Mouse (Mus musculus) lung, embryonic 14.5 days (tissue): ENCODE data around the gene Itgb3. TPM values are rescaled to one million over a fixed set of nuclear protein-coding genes. Genes with fewer than 3 reads are reported as not detected.
"Not testable (repeated sequence)": the region's sequence is repeated elsewhere in the genome, so short reads cannot be mapped to it uniquely, and the experiment has no call there.

ENCODE experiments used
- ATAC-seq: fragments of 200-750 bp; cut with Nextera tagmentation; 2 replicates; pipeline ENCODE4 v1.8.0; 2017; ENCODE audit warnings: mild to moderate bottlenecking, moderate TSS enrichment, moderate library complexity; ENCODE audit not compliant: insufficient read depth
- DNase-seq: peaks from one replicate; pipeline ENCODE4 v3.0.0-alpha.2; 2015
- H3K27ac ChIP-seq: fragments of 300-500 bp; sonication (generic); 2 replicates; pipeline ENCODE4 v1.5.1; 2014; ENCODE audit warnings: low read depth, mild to moderate bottlenecking, moderate library complexity
- H3K27me3 ChIP-seq: fragments of 300-500 bp; sonication (generic); 2 replicates; pipeline ENCODE4 v1.6.1; 2014; ENCODE audit warnings: low read length, control low read depth; ENCODE audit not compliant: insufficient read depth
- H3K36me3 ChIP-seq: fragments of 300-500 bp; sonication (generic); 2 replicates; pipeline ENCODE4 v1.6.1; 2014; ENCODE audit warnings: control low read depth; ENCODE audit not compliant: insufficient read depth
- H3K4me1 ChIP-seq: fragments of 300-500 bp; sonication (generic); 2 replicates; pipeline ENCODE4 v1.6.1; 2014; ENCODE audit warnings: antibody characterized with exemption, control low read depth; ENCODE audit not compliant: insufficient read depth
- H3K4me2 ChIP-seq: fragments of 300-500 bp; sonication (generic); 2 replicates; pipeline ENCODE4 v1.6.1; 2014; ENCODE audit warnings: mild to moderate bottlenecking
- H3K4me3 ChIP-seq: fragments of 300-500 bp; sonication (generic); 2 replicates; pipeline ENCODE4 v1.5.1; 2014; ENCODE audit warnings: low read depth, low read length
- H3K9ac ChIP-seq: fragments of 300-500 bp; sonication (generic); 2 replicates; pipeline ENCODE4 v1.6.1; 2014
- H3K9me3 ChIP-seq: fragments of 300-500 bp; sonication (generic); 2 replicates; pipeline ENCODE4 v1.6.1; 2016; ENCODE audit warnings: low read depth, low read length, control low read depth
- CTCF ChIP-seq: IDR thresholded peaks from 2 replicates; pipeline ENCODE4 v1.5.1; 2016; ENCODE audit warnings: antibody characterized with exemption, low read depth
- WGBS: fragments of 180-500 bp; shearing (Covaris S2); extraction: QIAGEN DNeasy Blood & Tissue Kit; methylation state at CpG from one replicate; pipeline ENCODE4 v1.1.7; 2014; 5-methylcytosine and 5-hydroxymethylcytosine counted together
- polyA plus RNA-seq: library from polyadenylated mRNA; unstranded; fragments of >200 nt; fragmentation: Nextera tagmentation; extraction: Ambion mirVana; gene quantifications from 2 replicates; pipeline ENCODE4 v1.2.1, GENCODE M21; 2014

Gene Itgb3
- polyA plus RNA-seq, 1 experiment from 2014 or later, result 2.1 TPM

DNA sequence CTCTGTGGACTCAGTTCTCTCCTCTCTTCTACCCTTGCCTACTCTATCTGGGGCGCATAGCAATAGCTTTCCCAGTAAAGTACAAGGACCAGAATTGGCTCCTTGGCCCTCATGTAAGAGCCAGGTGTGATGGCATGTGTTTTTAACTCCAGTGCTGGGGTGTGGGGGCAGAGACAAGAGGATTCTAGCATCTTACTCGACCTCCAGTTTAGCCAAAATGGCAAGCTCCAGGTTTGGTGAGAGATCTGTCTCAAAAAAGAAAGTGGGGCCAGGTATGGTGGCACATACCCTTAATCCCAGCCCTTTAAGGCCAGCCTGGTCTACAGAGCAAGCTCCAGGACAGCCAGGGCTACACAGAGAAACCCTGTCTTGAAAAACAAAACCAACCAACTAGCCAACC is 41.0 kb upstream of the Itgb3 start:
- 77% methylated on average over 2 of the region's 2 CpGs for WGBS
- no peak for TF ChIP-seq CTCF
- Histone ChIP-seq H3K9me3 (no peaks in the 10 kb centered on the region), H3K4me2 (no peak overlapping the region), H3K4me1 (peaks cover under 1% of the 10 kb centered on the region; the same call in 1 of the 2 replicates), H3K27ac (no peak overlapping the region), H3K36me3 (no peaks in the 10 kb centered on the region), H3K9ac (no peak overlapping the region), H3K27me3 (no peaks in the 10 kb centered on the region), H3K4me3 (no peak overlapping the region)
- no peak for DNase-seq
- ATAC-seq, result no peak

DNA sequence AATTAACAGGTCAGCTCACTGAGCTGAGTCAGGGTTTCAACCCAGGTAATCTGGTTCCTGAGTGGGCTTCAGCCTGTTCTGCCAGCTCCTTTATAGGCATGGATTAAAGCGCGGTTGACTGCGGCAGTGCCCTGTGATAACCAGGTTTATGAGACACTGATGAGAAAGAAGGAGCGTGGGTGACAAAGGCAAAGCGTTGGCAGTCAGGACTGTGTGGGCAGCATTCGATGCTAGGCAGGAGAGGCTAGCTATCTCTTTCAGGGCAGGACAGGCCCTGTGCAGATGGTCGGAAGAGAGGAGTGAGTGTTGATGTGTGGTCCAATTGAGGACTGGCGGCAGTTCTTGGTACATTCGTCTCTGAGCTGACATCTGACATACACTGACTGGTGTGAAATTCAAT is 40.1 kb upstream of the Itgb3 start:
- Histone ChIP-seq H3K27me3 (no peaks in the 10 kb centered on the region), H3K36me3 (no peaks in the 10 kb centered on the region), H3K9me3 (no peaks in the 10 kb centered on the region), H3K27ac (no peak overlapping the region), H3K4me3 (no peak overlapping the region), H3K4me2 (no peak overlapping the region), H3K4me1 (peaks cover 8% of the 10 kb centered on the region; the same call in 1 of the 2 replicates), H3K9ac (no peak overlapping the region)
- DNase-seq, result no peak
- ATAC-seq, result no peak
- WGBS, result 60% methylated on average over 9 of the region's 9 CpGs
- TF ChIP-seq CTCF, result no peak

DNA sequence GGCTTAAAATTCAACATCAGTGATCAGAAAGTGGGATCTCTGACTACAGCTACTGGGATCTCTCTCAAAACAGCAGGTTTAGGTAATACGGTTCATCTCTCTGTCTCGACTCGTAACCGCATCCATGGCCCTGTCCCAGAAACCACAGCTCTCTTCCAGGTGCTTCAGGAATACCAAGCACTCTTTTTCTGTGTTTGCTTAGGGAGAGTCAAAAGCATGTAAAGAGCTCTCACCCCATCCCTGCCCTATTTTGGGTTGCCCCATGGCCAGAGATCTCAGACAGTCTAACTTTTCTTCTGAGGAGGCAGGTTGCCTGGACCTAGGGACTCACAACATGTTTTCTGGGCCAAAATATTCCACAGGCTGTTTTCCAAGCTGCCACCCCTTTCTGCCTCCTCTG is 39.5 kb upstream of the Itgb3 start:
- Histone ChIP-seq H3K4me3 (no peak overlapping the region), H3K36me3 (no peaks in the 10 kb centered on the region), H3K4me1 (peaks cover 8% of the 10 kb centered on the region; the same call in 1 of the 2 replicates), H3K27ac (no peak overlapping the region), H3K27me3 (no peaks in the 10 kb centered on the region), H3K4me2 (no peak overlapping the region), H3K9me3 (no peaks in the 10 kb centered on the region), H3K9ac (no peak overlapping the region)
- ATAC-seq (no peak), DNase-seq (no peak)
- WGBS, result 68% methylated on average over 4 of the region's 4 CpGs
- no peak for TF ChIP-seq CTCF

DNA sequence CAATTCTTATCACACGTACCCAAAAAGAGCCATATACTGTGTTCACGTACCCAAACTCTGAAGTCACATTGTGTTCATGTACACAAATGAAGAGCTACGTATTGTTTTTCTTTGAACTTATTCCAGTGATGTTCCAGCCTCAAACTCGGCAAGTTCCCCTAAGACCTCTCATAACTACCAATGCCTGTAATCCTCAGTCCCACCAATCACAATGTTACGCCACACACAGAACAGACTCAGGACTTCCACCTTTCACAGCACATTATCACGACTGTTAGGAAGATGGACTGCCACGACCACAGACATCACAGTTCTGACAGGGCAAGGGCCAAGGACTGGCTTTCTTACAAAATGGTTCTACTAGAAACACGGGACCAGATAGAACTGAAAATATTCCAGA is 37.3 kb upstream of the Itgb3 start:
- 72% methylated on average over 8 of the region's 8 CpGs for WGBS
- not testable (repeated sequence) for H3K4me3 ChIP-seq, H3K4me2 ChIP-seq, H3K36me3 ChIP-seq, H3K27ac ChIP-seq, H3K27me3 ChIP-seq, H3K4me1 ChIP-seq, DNase-seq, ATAC-seq, H3K9ac ChIP-seq, H3K9me3 ChIP-seq

DNA sequence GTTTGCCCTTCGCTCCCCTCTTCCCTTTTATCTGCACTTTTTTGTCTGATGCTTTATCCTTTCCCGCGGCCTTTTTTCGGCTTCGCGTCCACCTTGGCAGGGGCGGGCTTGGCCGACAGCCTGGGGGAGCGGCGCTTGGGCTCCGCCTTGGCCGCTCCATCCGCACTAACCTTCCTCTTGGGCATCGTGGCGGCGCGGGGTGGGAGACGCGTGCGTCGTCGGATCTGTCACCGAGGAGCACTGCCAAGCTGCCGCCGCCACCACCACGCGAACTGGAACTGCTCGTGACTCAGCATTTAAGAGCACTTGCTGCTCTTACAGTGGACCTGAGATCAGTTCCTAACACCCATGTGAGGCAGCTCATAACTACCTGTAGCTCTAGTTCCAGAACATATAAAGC is 36.4 kb upstream of the Itgb3 start:
- Histone ChIP-seq H3K9ac (0 out of 2 replicates have a peak overlapping the region, but pooled peaks have one; percentile 5), H3K4me2 (peak overlapping the region; percentile 69), H3K4me3 (peak overlapping the region; percentile 32)
- ATAC-seq (peak; percentile 67), DNase-seq (peak; percentile 57)
- not testable (repeated sequence) for H3K9me3 ChIP-seq, H3K4me1 ChIP-seq, H3K36me3 ChIP-seq, H3K27ac ChIP-seq, H3K27me3 ChIP-seq
- WGBS, result 1% methylated on average over 28 of the region's 28 CpGs

DNA sequence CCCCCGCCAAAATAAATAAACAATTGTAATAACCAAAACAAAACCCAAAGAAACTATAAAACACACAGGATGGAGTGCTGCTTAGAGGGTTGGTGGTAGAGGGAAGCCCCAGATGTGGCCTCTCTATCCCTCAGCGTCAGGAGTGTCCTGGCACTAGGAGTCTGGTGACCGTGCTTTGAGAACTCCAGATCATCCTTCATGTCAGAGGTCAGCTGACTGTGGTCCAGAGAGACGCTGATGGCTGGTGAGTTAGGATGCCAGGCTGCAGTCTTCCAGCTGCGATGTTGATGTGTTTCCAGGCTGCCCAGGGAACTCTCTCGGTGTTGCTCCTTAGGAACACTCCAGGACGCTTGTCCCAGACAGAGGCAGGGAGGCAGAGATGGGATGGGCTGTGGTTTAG is 35.7 kb upstream of the Itgb3 start:
- DNase-seq (no peak), ATAC-seq (no peak)
- Histone ChIP-seq H3K4me3 (no peak overlapping the region), H3K36me3 (no peaks in the 10 kb centered on the region), H3K9me3 (no peaks in the 10 kb centered on the region), H3K4me2 (no peak overlapping the region), H3K4me1 (peaks cover 8% of the 10 kb centered on the region; the same call in 1 of the 2 replicates), H3K27ac (no peak overlapping the region), H3K9ac (no peak overlapping the region), H3K27me3 (no peaks in the 10 kb centered on the region)
- TF ChIP-seq CTCF, result no peak
- WGBS, result 31% methylated on average over 7 of the region's 7 CpGs

DNA sequence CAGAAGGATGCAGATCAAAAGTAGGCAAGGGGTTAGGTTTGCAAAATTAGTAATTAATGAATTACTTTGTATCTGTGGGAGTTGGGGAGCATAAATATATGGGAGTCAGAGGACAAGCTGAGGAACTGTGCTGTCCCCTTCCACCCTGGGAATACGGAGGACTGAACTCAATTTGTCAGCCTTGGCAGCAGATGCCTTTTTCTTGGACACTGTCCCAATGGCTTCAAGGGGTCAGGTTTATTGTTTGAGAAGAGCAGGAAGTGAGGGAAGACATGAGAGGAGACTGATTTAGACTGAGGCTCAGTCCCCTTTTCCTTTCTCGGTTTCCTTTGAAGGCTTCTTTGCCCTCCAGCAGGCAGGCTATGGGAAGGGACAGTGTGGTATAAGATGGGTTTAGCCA is 35.2 kb upstream of the Itgb3 start:
- no peaks in the 10 kb centered on the region for H3K9me3 ChIP-seq
- no peak overlapping the region for H3K4me2 ChIP-seq
- no peak for ATAC-seq
- H3K4me3 ChIP-seq, result no peak overlapping the region
- TF ChIP-seq CTCF, result no peak
- WGBS, result 35% methylated on average over 2 of the region's 2 CpGs
- no peak overlapping the region for H3K27ac ChIP-seq
- no peaks in the 10 kb centered on the region for H3K27me3 ChIP-seq
- DNase-seq, result peak; percentile 60
- peaks cover 8% of the 10 kb centered on the region; the same call in 1 of the 2 replicates for H3K4me1 ChIP-seq
- no peaks in the 10 kb centered on the region for H3K36me3 ChIP-seq
- H3K9ac ChIP-seq, result no peak overlapping the region
